Mouse (Mus musculus): ENCODE data around the gene Qpctl. TPM values are rescaled to one million over a fixed set of nuclear protein-coding genes. Genes with fewer than 3 reads are reported as not detected.

Gene Qpctl
- total RNA-seq, 2 experiments from 2014 or later: 5.9 to 6.1 TPM

- intact Hi-C loops (cut with DNase I): no loop called here
- DNase-seq: no peak
Measured at GRCm38 (mm10) chr7:19130657-19131056, 18.4 kb downstream of the Qpctl start.

- DNase-seq: no peak
- intact Hi-C loops (cut with DNase I): no loop called here
Measured at GRCm38 (mm10) chr7:19129396-19129795, 19.7 kb downstream of the Qpctl start.

GRCm38 (mm10) chr7:19127744-19128143, 21.3 kb downstream of the Qpctl start:
- no peak for DNase-seq
- intact Hi-C loops (cut with DNase I): no loop called here

DNA sequence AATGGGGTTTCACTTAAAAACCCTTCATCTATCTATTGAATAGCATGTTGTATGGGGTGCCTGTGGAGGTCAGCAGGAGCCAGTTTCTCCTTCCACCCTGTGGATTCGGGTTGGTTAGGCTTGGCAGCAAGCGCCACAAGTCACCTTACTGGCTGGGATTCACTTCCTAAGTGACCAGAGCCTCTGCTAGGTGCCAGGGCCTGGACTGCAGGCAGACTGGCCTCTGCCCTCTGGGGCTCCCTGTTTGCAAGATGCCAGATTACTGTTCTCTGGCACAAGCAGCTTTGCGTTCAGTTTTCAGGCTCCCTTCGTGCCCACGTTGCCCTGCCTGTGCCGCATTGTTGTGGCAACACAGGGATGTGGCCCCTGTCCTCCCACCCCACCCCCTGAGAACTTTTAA, 24.4 kb downstream of the Qpctl start:
- DNase-seq: no peak
- intact Hi-C loops (cut with DNase I): no loop called here

GRCm38 (mm10) chr7:19121686-19122085, 27.4 kb downstream of the Qpctl start:
- no peak for DNase-seq
- intact Hi-C loops (cut with DNase I): no loop called here

GRCm38 (mm10) chr7:19119631-19120429, 29.3 kb downstream of the Qpctl start, which contains the start of gene Fbxo46:
Gene Fbxo46, plus strand, starts transcription at chr7:19119859.
- intact Hi-C loops (cut with DNase I): loop anchor here (1.0 kb wide), 1 partner anchor 26 kb away; the partner anchor contains the start of gene Six5
- DNase-seq: peak; percentile 86 to 93

- intact Hi-C loops (cut with DNase I): loop anchor here (1.0 kb wide), 1 partner anchor 25 kb away; the partner anchor contains the start of gene Six5
Measured at GRCm38 (mm10) chr7:19119083-19119482, 30.0 kb downstream of the Qpctl start.

DNA sequence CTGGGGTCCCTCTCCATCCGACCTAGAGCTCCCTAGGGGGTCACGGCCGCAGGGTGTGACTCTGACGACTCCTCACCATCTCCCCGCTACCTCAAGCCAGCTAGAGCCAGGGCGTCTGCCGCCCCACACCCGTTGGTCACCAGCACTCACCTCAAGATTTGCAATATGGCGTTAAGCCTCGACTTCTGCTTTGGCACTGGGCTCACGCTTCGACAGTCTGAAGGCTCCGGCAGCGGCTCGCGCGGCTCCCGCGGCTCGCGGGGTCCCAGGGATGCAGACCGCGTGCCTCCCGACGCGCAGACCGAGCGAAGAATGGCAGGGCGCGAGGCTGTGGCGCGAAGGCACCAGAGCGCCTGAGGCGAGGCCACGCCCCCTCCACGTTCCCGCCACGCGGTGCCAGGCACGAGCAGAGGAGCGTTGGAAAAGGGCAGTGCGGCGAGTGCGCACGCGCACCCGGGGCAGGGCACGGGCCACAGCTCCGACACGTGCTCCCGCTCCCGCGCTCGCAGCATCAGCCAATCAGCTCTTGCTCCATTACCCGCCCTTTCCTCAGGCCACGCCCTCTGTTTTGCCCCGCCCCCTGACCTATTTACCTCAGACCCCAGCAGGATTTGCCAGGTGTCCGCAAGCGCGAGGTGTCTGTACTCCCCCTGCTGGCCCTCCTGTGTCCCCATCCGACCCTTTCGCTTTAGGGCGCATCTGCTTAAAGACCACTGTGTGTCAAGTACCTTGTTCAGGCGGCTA, 30.9 kb downstream of the Qpctl start, which contains the start of gene Gm4969:
Gene Gm4969 (minus strand): TSS at position 341 of the 744 bp plus-strand sequence.
- intact Hi-C loops (cut with DNase I): no loop called here
- peak; percentile 56 to 60 for DNase-seq

More at GRCm38 (mm10) chr7:19119083-19119482, 30.0 kb downstream of the Qpctl start:
- DNase-seq: no peak

GRCm38 (mm10) chr7:19109565-19109964, 39.5 kb downstream of the Qpctl start:
- intact Hi-C loops (cut with DNase I): no loop called here
- no peak for DNase-seq

DNA sequence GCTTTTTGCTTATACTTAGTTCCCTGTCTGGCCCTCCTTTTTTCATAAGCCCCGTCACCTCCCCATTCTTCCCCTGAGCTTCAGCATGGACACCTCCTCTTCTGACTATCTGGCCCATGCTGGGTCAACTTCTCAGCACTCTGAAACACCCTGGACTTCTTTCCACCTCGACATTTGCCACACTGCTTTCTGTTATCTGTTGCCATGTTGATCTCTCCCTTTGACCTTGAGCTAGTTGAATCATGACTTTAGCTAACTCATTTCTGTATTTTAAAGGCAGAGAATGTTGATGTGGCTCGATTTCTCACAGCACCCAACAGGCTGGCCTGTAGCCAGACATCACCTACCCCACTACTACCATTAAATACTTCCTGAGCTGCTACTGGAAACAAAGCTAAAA, 41.7 kb downstream of the Qpctl start:
- intact Hi-C loops (cut with DNase I): no loop called here
- DNase-seq: no peak

- DNase-seq: no peak
- intact Hi-C loops (cut with DNase I): no loop called here
Measured at GRCm38 (mm10) chr7:19104486-19104885, 44.6 kb downstream of the Qpctl start.

- intact Hi-C loops (cut with DNase I): no loop called here
- no peak for DNase-seq
Measured at GRCm38 (mm10) chr7:19103741-19104140, 45.4 kb downstream of the Qpctl start.

DNA sequence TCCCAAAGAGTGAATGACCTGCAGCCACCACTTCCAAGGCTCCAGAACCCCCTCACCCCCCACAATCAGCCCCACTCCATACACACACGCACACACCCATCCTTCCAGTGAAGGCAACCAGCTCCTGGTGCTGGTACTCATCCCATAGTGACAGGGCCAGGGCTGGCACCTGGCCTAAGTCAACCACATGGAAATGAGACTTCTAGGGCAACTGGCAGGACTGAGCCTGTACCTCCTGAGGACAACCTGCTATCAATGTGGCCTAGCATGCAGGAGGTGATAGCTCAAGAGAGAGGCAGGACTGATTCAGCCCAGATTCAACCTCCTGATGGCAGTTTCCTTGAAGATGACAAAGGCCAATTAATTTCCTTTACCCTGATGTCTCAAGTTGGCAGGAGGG, 48.8 kb downstream of the Qpctl start:
- intact Hi-C loops (cut with DNase I): loop anchor here (1.0 kb wide), 1 partner anchor 46 kb away; no protein-coding TSS in a partner anchor
- DNase-seq: no peak

- DNase-seq: no peak
- intact Hi-C loops (cut with DNase I): no loop called here
Measured at GRCm38 (mm10) chr7:19098811-19099210, 50.3 kb downstream of the Qpctl start.

DNA sequence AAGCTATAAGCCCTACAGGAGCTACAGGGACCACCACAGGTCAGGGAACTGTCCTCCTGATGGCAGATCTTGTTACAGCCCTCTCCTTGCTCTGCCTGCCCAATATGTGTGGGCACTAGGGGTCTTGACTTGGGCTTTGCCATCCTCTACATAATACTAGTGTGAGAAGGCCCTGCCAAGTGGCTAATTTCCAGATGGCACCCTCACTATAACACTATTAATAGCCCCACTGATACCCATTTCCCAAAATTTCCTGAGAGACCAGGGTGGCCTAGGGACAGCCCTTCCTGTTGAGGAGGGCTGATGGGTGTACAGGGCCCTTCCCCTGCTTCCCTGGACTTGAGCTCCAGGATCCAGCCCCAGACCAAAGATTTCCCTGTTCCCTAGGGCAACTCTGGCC, 51.2 kb downstream of the Qpctl start:
- DNase-seq: peak in 1 of 2 experiments; percentile 79

DNA sequence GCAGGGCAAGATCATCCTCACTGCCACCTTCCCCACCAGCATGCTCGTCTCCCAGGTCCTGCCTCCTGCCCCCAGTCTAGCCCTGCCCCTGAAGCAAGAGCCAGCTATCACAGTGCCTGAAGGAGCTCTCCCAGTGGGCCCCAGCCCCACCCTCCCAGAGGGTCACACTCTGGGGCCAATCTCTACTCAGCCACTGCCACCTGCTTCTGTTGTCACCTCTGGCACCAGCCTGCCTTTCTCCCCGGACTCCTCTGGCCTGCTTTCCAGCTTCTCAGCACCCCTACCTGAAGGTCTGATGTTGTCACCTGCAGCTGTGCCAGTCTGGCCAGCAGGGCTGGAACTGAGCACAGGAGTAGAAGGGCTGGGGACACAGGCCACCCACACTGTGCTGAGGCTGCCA, 51.9 kb downstream of the Qpctl start:
- intact Hi-C loops (cut with DNase I): no loop called here
- peak in 1 of 2 experiments; percentile 45 for DNase-seq

More for the DNA sequence above, 51.2 kb downstream of the Qpctl start:
- intact Hi-C loops (cut with DNase I): no loop called here

DNA sequence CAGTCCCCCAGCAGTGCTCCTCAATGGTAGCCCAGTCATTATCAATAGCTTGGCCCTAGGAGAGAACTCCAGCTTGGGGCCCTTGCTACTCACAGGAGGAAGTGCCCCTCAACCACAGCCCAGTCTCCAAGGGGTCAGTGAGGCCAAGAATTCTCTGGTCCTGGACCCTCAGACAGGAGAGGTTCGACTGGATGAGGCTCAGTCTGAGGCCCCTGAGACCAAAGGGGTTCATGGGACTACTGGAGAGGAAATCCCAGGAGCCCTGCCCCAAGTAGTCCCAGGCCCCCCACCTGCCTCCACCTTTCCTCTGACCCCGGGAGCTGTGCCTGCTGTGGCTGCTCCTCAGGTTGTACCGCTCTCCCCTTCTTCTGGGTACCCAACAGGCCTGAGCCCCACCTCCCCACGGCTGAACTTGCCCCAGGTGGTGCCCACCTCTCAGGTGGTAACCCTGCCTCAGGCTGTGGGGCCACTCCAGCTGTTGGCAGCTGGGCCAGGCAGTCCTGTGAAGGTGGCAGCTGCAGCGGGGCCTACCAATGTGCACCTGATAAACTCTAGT, 52.6 kb downstream of the Qpctl start:
- intact Hi-C loops (cut with DNase I): no loop called here
- no peak for DNase-seq

DNA sequence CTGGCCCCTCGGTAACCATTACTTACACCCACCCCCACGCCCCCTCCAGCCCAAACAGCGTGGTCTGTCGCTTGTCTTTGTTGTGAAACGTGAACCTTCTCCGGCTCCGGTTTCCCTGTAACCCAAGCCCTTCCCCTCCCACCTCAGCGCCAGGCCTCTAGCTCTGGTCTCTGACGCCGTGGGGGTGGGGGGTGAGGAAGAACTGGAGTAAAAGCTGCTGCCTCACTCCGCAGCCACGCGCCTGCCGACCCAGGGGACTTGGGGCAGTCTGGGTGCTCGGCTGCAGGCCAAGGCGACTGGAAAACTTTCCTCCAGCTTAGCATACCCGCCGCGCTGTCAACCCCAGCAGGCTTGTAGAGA, 53.4 kb downstream of the Qpctl start:
- DNase-seq: peak; percentile 69 to 76

GRCm38 (mm10) chr7:19094826-19095750, 54.0 kb downstream of the Qpctl start:
- intact Hi-C loops (cut with DNase I): loop anchor here (1.0 kb wide), 1 partner anchor 24 kb away; the partner anchor contains the start of gene Fbxo46
- peak; percentile 68 to 71 for DNase-seq

More for the DNA sequence above, 53.4 kb downstream of the Qpctl start:
- intact Hi-C loops (cut with DNase I): no loop called here

- intact Hi-C loops (cut with DNase I): loop anchor here (1.0 kb wide), 1 partner anchor 25 kb away; the partner anchor contains the start of gene Fbxo46
- peak in 1 of 2 experiments; percentile 71 for DNase-seq
Measured at GRCm38 (mm10) chr7:19094471-19094825, 54.6 kb downstream of the Qpctl start, which contains the start of gene Six5. Gene Six5, plus strand, starts transcription at chr7:19094594.

Measured in heart, postnatal 14 days (tissue).